Mouse (Mus musculus): ENCODE measurements around the gene Gm45716. TPM values are rescaled to one million over a fixed set of nuclear protein-coding genes. Genes with fewer than 3 reads are reported as not detected.

Gene Gm45716
- total and polyA plus RNA-seq, 2 experiments from 2014 or later: 10.0 to 23.6 TPM

GRCm38 (mm10) chr11:90230671-90231070, 43.2 kb downstream of the Gm45716 start:
- no peak for TF ChIP-seq CTCF (IDR thresholded peaks at IDR 0.05)
- Histone ChIP-seq H3K27ac (ENCODE audit: low read depth, low read length) (no peak overlapping the region), H3K9me3 (ENCODE audit: low read length) (no peaks in the 10 kb centered on the region), H3K4me3 (ENCODE audit: low read depth, low read length) (no peak overlapping the region), H3K4me2 (ENCODE audit: low read depth, low read length, poor library complexity, severe bottlenecking) (no peak overlapping the region), H3K27me3 (ENCODE audit: insufficient read depth, low read length) (no peaks in the 10 kb centered on the region), H3K4me1 (ENCODE audit: insufficient read depth, low read length) (0 out of 2 replicates have a peak, but pooled peaks cover 7% of the 10 kb centered on the region), H3K9ac (replicated peaks; ENCODE audit: low read length, poor library complexity, severe bottlenecking) (no peak overlapping the region), H3K36me3 (ENCODE audit: insufficient read depth, low read length) (no peaks in the 10 kb centered on the region)
- ATAC-seq (ENCODE audit: low FRiP score) (no peak), DNase-seq (ENCODE audit: low spot score) (no peak)
- 58% methylated on average over 2 of the region's 2 CpGs for WGBS

GRCm38 (mm10) chr11:90231631-90232030, 44.1 kb downstream of the Gm45716 start:
- TF ChIP-seq CTCF (IDR thresholded peaks at IDR 0.05): no peak
- Histone ChIP-seq H3K36me3 (ENCODE audit: insufficient read depth, low read length) (no peaks in the 10 kb centered on the region), H3K27me3 (ENCODE audit: insufficient read depth, low read length) (no peaks in the 10 kb centered on the region), H3K9ac (replicated peaks; ENCODE audit: low read length, poor library complexity, severe bottlenecking) (no peak overlapping the region), H3K27ac (ENCODE audit: low read depth, low read length) (no peak overlapping the region), H3K4me2 (ENCODE audit: low read depth, low read length, poor library complexity, severe bottlenecking) (no peak overlapping the region), H3K4me1 (ENCODE audit: insufficient read depth, low read length) (0 out of 2 replicates have a peak, but pooled peaks cover 7% of the 10 kb centered on the region), H3K4me3 (ENCODE audit: low read depth, low read length) (no peak overlapping the region), H3K9me3 (ENCODE audit: low read length) (no peaks in the 10 kb centered on the region)
- WGBS: 81% methylated on average over 2 of the region's 2 CpGs
- DNase-seq (ENCODE audit: low spot score): no peak
- ATAC-seq (ENCODE audit: low FRiP score): no peak

- Histone ChIP-seq H3K36me3 (ENCODE audit: insufficient read depth, low read length) (no peaks in the 10 kb centered on the region), H3K9ac (replicated peaks; ENCODE audit: low read length, poor library complexity, severe bottlenecking) (no peak overlapping the region), H3K4me3 (ENCODE audit: low read depth, low read length) (no peak overlapping the region), H3K4me2 (ENCODE audit: low read depth, low read length, poor library complexity, severe bottlenecking) (no peak overlapping the region), H3K9me3 (ENCODE audit: low read length) (no peaks in the 10 kb centered on the region), H3K4me1 (ENCODE audit: insufficient read depth, low read length) (0 out of 2 replicates have a peak, but pooled peaks cover 7% of the 10 kb centered on the region), H3K27ac (ENCODE audit: low read depth, low read length) (no peak overlapping the region), H3K27me3 (ENCODE audit: insufficient read depth, low read length) (no peaks in the 10 kb centered on the region)
- WGBS: 47% methylated on average over 4 of the region's 4 CpGs
- DNase-seq (ENCODE audit: low spot score) (no peak), ATAC-seq (ENCODE audit: low FRiP score) (no peak)
- TF ChIP-seq CTCF (IDR thresholded peaks at IDR 0.05): no peak
These were observed 45.2 kb downstream of the Gm45716 start for GRCm38 (mm10) chr11:90232685-90233084.

GRCm38 (mm10) chr11:90235221-90235620, 47.7 kb downstream of the Gm45716 start:
- H3K27ac ChIP-seq (ENCODE audit: low read depth, low read length): no peak overlapping the region
- ATAC-seq (ENCODE audit: low FRiP score) (no peak), DNase-seq (ENCODE audit: low spot score) (no peak)
- no peaks in the 10 kb centered on the region for H3K27me3 ChIP-seq (ENCODE audit: insufficient read depth, low read length)
- 91% methylated on average over 5 of the region's 5 CpGs for WGBS
- H3K9ac ChIP-seq (replicated peaks; ENCODE audit: low read length, poor library complexity, severe bottlenecking): no peak overlapping the region
- H3K4me2 ChIP-seq (ENCODE audit: low read depth, low read length, poor library complexity, severe bottlenecking): no peak overlapping the region
- H3K9me3 ChIP-seq (ENCODE audit: low read length): no peaks in the 10 kb centered on the region
- no peak overlapping the region for H3K4me3 ChIP-seq (ENCODE audit: low read depth, low read length)
- TF ChIP-seq CTCF (IDR thresholded peaks at IDR 0.05): no peak
- no peaks in the 10 kb centered on the region for H3K36me3 ChIP-seq (ENCODE audit: insufficient read depth, low read length)
- H3K4me1 ChIP-seq (ENCODE audit: insufficient read depth, low read length): 0 out of 2 replicates have a peak, but pooled peaks cover 7% of the 10 kb centered on the region

- no peaks in the 10 kb centered on the region for H3K9me3 ChIP-seq (ENCODE audit: low read length)
- H3K4me1 ChIP-seq (ENCODE audit: insufficient read depth, low read length): 0 out of 2 replicates have a peak, but pooled peaks cover 2% of the 10 kb centered on the region
- 41% methylated on average over 5 of the region's 5 CpGs for WGBS
- H3K4me3 ChIP-seq (ENCODE audit: low read depth, low read length): no peak overlapping the region
- TF ChIP-seq CTCF (IDR thresholded peaks at IDR 0.05): no peak
- H3K36me3 ChIP-seq (ENCODE audit: insufficient read depth, low read length): no peaks in the 10 kb centered on the region
- no peak overlapping the region for H3K9ac ChIP-seq (replicated peaks; ENCODE audit: low read length, poor library complexity, severe bottlenecking)
- no peak for ATAC-seq (ENCODE audit: low FRiP score)
- H3K4me2 ChIP-seq (ENCODE audit: low read depth, low read length, poor library complexity, severe bottlenecking): no peak overlapping the region
- no peaks in the 10 kb centered on the region for H3K27me3 ChIP-seq (ENCODE audit: insufficient read depth, low read length)
- no peak for DNase-seq (ENCODE audit: low spot score)
- H3K27ac ChIP-seq (ENCODE audit: low read depth, low read length): no peak overlapping the region
These were observed 50.1 kb downstream of the Gm45716 start for GRCm38 (mm10) chr11:90237616-90238015.

GRCm38 (mm10) chr11:90238657-90239056, 51.2 kb downstream of the Gm45716 start:
- no peak for TF ChIP-seq CTCF (IDR thresholded peaks at IDR 0.05)
- Histone ChIP-seq H3K36me3 (ENCODE audit: insufficient read depth, low read length) (no peaks in the 10 kb centered on the region), H3K27ac (ENCODE audit: low read depth, low read length) (no peak overlapping the region), H3K4me3 (ENCODE audit: low read depth, low read length) (no peak overlapping the region), H3K4me1 (ENCODE audit: insufficient read depth, low read length) (no peaks in the 10 kb centered on the region), H3K27me3 (ENCODE audit: insufficient read depth, low read length) (no peaks in the 10 kb centered on the region), H3K4me2 (ENCODE audit: low read depth, low read length, poor library complexity, severe bottlenecking) (no peak overlapping the region), H3K9me3 (ENCODE audit: low read length) (no peaks in the 10 kb centered on the region), H3K9ac (replicated peaks; ENCODE audit: low read length, poor library complexity, severe bottlenecking) (no peak overlapping the region)
- DNase-seq (ENCODE audit: low spot score): no peak
- no peak for ATAC-seq (ENCODE audit: low FRiP score)
- 29% methylated on average over 2 of the region's 2 CpGs for WGBS
